Mouse (Mus musculus) cerebral cortex, adult 2 months (tissue): Measurements from ENCODE around the gene Osmr.

Experiments
- WGBS: fragments of 180-500 bp; shearing (Covaris S2); methylation state at CpG from one replicate; pipeline ENCODE4 v1.1.7; 2018; 5-methylcytosine and 5-hydroxymethylcytosine counted together

Gene Osmr

DNA sequence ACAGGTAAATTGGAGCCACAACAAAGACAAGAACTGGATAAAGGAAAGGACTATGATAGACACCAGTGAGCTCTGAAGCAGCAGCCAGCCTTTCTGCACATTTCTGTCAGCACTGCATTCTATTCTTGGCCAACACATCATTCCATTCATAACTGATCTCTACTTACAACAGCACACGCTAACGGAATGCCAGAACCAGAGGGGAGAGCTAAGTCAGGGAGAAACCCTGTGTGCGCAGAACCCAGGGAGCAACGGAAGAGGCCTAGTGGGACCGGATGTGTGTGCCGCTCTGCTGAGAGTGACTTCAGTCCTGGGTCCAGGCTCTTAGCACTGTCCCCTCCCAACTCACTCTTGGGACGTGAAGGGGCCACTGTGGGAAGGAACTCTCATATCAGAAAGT is 13.2 kb downstream of the Osmr start:
- WGBS = 76% methylated on average over 7 of the region's 7 CpGs

GRCm38 (mm10) chr15:6859781-6860180 is 15.0 kb downstream of the Osmr start:
- 87% methylated on average over 7 of the region's 7 CpGs for WGBS

- WGBS = 74% methylated on average over 4 of the region's 4 CpGs
Observed at GRCm38 (mm10) chr15:6858871-6859270, 15.9 kb downstream of the Osmr start.

DNA sequence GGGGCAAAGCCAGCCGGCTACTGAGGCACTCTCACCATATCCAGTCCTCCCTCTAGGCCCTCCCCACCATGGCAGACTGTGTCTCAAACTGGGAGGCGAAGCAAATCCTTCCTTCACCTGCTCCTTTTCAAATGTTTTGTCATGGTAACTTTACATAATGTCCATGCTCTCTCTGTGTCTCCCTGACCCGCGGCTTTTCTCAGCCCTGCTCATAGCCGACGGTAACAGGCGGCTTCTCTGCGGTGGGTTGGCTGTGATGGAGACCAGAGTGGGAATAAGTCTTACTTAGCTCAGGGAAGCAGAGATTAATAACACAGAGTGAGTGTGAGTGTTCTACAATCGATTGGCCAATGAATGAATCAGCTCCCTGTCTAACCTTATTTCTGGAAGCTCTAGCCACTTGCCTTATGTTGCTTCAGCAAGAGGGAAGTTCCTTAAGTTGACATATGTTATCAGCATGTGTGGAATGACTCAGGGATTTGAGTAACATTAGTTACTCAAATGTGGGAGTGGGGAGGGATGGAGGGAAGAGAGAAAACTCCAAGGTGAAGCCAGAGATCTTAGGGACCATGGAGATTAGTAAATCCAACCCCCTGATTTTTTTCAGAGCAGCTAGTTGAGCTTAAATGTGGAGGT is 17.4 kb downstream of the Osmr start:
- 88% methylated on average over 9 of the region's 9 CpGs for WGBS

DNA sequence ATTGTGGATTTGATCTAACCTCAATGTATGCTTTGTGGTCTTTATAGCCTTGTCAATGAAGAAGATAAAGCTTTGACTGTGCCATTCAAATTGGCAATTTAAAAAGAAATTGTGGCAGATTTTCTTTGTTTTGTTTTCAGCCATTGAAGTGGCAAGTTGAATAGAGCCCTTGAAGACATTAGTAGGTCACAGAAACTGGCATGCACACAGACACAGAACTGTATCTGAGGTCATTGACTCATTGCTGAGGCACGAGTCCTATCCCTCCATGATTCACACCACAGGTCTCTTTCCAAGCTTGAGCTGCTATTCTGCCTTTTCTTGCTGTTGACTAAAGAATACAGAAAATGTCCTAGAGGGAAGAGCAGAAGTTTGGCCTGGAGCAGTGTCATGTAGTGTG is 24.9 kb downstream of the Osmr start:
- 55% methylated on average over 1 of the region's 1 CpGs for WGBS

GRCm38 (mm10) chr15:6840199-6840598 is 34.6 kb downstream of the Osmr start:
- WGBS = 40% methylated on average over 4 of the region's 4 CpGs

- WGBS = 75% methylated on average over 4 of the region's 4 CpGs
Observed at GRCm38 (mm10) chr15:6815807-6816206, 59.0 kb downstream of the Osmr start.

DNA sequence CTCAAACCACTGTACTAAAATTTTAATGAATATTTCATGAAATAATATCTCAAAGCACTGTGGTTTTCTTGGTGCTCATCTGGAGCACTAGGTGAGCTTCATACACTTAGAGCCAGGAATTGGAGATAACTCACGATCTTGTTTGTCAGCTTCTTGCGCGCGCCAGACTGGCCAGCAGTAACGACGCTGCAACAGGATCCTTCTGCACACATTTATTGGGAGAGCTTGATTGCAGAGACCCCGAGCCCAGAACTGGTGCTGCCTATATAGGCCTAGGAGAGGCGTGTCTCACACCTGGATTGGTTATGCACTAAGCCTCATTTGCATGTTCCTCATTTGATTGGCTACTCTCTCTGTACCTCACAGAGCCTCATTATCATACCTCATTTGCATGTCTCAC is 73.6 kb downstream of the Osmr start:
- WGBS = 97% methylated on average over 8 of the region's 8 CpGs

DNA sequence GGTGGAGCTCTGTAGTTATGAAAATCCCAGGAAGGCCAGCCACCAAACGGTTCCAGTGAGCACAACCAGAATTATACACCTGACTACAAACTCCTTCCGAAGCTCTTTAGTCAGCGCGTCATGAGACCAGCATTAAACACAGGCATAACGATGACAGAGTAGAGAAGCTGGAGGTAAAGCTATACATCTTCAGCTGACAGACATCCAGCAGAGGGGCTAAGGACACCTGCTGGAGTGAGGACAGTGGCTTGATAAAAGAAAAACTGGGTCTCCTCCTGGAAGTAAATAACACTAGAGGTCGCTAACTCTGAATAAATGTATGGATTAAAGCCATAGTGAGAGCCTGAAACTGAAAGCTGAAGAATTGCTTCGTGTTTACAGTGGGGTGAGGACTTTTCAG is 81.9 kb downstream of the Osmr start:
- whole genome bisulfite sequencing = 85% methylated on average over 7 of the region's 7 CpGs

DNA sequence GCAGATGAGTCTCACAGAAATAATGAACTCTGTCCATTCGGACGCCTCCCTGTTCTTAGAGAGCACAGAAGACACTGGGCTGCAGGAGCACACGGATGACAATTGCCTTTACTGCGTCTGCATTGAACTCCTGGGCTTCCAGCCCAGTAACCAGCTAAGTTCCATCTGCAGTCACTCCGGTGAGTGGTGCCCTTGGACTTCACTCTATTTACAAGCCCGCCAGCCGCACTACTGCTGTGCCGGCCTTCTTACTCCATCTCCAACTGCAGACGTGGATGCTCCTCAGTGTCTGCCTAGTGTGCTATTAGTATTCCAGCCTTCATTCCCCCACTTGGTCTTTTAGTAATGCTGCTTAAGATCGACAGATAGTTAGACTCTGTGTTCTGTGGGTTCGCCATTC is 83.1 kb downstream of the Osmr start:
- 66% methylated on average over 11 of the region's 11 CpGs for WGBS

DNA sequence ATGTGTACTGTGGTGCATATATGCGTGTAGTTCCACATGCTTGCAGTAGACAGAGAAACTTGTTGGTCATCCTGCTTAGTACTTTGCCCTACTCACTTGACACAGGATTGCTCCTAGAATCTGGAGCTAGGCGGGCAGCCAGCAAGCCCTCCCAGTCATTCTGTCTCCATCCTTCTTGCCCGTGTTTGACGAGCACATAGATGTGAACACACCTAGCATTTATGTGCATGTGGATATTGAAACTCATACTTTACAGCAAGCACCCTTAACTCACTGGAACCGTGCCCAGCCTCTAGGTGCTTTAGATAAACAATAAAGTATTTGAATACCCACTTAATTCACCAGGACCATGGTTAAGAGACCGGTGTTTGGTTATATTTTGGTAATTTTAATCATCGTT is 84.8 kb downstream of the Osmr start:
- 83% methylated on average over 7 of the region's 7 CpGs for WGBS

DNA sequence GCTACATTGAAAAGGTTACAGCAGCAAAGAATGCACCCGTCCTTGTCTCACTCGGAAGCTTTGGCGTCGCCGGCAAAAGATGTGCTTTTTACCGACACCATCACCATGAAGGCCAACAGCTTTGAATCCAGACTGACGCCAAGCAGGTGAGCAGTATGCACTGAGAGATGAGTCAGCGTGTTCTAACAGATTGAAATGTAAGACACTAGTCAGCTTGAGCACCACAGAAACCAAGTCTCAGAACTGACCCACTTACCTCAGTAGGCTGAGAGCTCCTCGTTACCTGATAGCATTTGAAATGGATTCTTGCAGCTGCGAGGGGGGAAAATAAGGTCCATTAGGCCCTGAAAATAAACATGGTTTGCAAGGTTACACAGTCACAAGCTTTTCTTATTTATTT is 87.5 kb downstream of the Osmr start:
- 81% methylated on average over 10 of the region's 10 CpGs for WGBS

DNA sequence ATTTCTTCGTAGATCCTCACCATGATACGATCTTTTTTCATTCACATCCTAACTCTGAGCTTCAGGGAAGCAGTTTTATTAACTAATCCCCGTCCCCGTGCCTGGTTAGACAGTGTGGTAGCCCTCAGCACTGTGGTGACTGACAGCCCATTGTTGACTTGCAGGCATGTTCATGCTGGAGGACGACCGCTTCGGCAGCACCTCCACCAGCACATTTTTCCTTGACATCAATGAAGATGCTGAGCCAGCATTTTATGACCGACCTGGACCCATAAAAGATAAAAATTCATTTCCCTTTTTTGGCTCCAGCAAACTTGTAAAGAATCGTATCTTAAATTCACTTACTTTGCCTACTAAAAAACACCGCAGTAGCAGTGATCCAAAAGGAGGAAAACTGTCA is 88.6 kb downstream of the Osmr start:
- WGBS = 84% methylated on average over 10 of the region's 10 CpGs

DNA sequence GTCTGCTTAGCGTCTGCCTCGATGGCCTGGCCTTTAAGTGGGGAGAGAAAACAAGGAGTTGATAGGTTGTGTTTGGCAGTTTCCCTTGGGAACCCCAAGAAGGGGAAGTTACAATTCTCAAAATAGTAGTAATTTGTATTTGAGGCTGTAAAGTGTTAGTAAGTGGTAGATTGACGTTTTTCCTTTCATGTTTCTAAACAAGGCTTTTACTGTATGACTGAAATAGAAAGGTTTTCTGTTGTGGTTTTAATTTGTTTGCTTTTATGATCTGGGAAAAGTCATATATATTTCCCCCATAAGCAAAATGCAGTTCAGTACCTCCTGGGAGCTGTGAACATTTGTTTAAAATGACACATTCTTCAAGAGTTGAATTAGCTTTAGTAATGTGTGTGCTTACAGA is 102.5 kb downstream of the Osmr start:
- WGBS = 66% methylated on average over 3 of the region's 3 CpGs
